Mouse (Mus musculus): ENCODE measurements at regions not wholly inside any gene's neighbourhood (a gene's known extent, or its start where the extent isn't known, plus 50 kb on each side); places are given as distances from the start of the nearest gene placed in this dataset.

GRCm38 (mm10) chr3:143527982-143528381, 646.2 kb upstream of the Pkn2 start:
- H3K9ac ChIP-seq (ENCODE audit: low read length) = no peak overlapping the region
- H3K27ac ChIP-seq (ENCODE audit: low read length) = no peak overlapping the region
- H3K27me3 ChIP-seq (ENCODE audit: control insufficient read depth, insufficient read depth, low read length) = no peaks in the 10 kb centered on the region
- no peak for ATAC-seq (replicated peaks; ENCODE audit: extremely low read depth, insufficient read depth, low FRiP score)
- no peaks in the 10 kb centered on the region for H3K9me3 ChIP-seq (replicated peaks; ENCODE audit: control insufficient read depth, low read length)
- H3K4me1 ChIP-seq (ENCODE audit: control insufficient read depth, insufficient read depth, low read length) = no peaks in the 10 kb centered on the region
- no peak overlapping the region for H3K4me2 ChIP-seq (ENCODE audit: low read depth, low read length)
- no peaks in the 10 kb centered on the region for H3K36me3 ChIP-seq (ENCODE audit: control insufficient read depth, insufficient read depth)
- no peak overlapping the region for H3K4me3 ChIP-seq (ENCODE audit: low read length)
- 57% methylated on average over 4 of the region's 4 CpGs for WGBS

GRCm38 (mm10) chr3:143527274-143527673, 645.5 kb upstream of the Pkn2 start:
- Histone ChIP-seq H3K9me3 (replicated peaks; ENCODE audit: control insufficient read depth, low read length) (no peaks in the 10 kb centered on the region), H3K4me3 (ENCODE audit: low read length) (no peak overlapping the region), H3K27ac (ENCODE audit: low read length) (no peak overlapping the region), H3K27me3 (ENCODE audit: control insufficient read depth, insufficient read depth, low read length) (no peaks in the 10 kb centered on the region), H3K4me2 (ENCODE audit: low read depth, low read length) (no peak overlapping the region), H3K36me3 (ENCODE audit: control insufficient read depth, insufficient read depth) (no peaks in the 10 kb centered on the region), H3K9ac (ENCODE audit: low read length) (no peak overlapping the region), H3K4me1 (ENCODE audit: control insufficient read depth, insufficient read depth, low read length) (no peaks in the 10 kb centered on the region)
- ATAC-seq (replicated peaks; ENCODE audit: extremely low read depth, insufficient read depth, low FRiP score) = no peak

GRCm38 (mm10) chr3:143512517-143513249, 630.9 kb upstream of the Pkn2 start:
- Histone ChIP-seq H3K27me3 (ENCODE audit: control insufficient read depth, insufficient read depth, low read length) (no peaks in the 10 kb centered on the region), H3K4me3 (ENCODE audit: low read length) (no peak overlapping the region), H3K9ac (ENCODE audit: low read length) (no peak overlapping the region), H3K27ac (ENCODE audit: low read length) (no peak overlapping the region), H3K4me1 (ENCODE audit: control insufficient read depth, insufficient read depth, low read length) (no peaks in the 10 kb centered on the region; the same call in 1 of the 2 replicates), H3K4me2 (ENCODE audit: low read depth, low read length) (no peak overlapping the region), H3K9me3 (replicated peaks; ENCODE audit: control insufficient read depth, low read length) (no peaks in the 10 kb centered on the region), H3K36me3 (ENCODE audit: control insufficient read depth, insufficient read depth) (no peaks in the 10 kb centered on the region)
- ATAC-seq (replicated peaks; ENCODE audit: extremely low read depth, insufficient read depth, low FRiP score) = no peak
- 74% methylated on average over 6 of the region's 6 CpGs for WGBS

GRCm38 (mm10) chr3:143509531-143509930, 627.7 kb upstream of the Pkn2 start:
- no peak overlapping the region for H3K9ac ChIP-seq (ENCODE audit: low read length)
- H3K27ac ChIP-seq (ENCODE audit: low read length) = no peak overlapping the region
- ATAC-seq (replicated peaks; ENCODE audit: extremely low read depth, insufficient read depth, low FRiP score) = no peak
- H3K9me3 ChIP-seq (replicated peaks; ENCODE audit: control insufficient read depth, low read length) = no peaks in the 10 kb centered on the region
- no peaks in the 10 kb centered on the region for H3K36me3 ChIP-seq (ENCODE audit: control insufficient read depth, insufficient read depth)
- H3K4me3 ChIP-seq (ENCODE audit: low read length) = no peak overlapping the region
- WGBS = 27% methylated on average over 5 of the region's 5 CpGs
- H3K4me1 ChIP-seq (ENCODE audit: control insufficient read depth, insufficient read depth, low read length) = no peaks in the 10 kb centered on the region; the same call in 1 of the 2 replicates
- no peak overlapping the region for H3K4me2 ChIP-seq (ENCODE audit: low read depth, low read length)
- H3K27me3 ChIP-seq (ENCODE audit: control insufficient read depth, insufficient read depth, low read length) = no peaks in the 10 kb centered on the region

GRCm38 (mm10) chr3:143508280-143508679, 626.5 kb upstream of the Pkn2 start:
- H3K27ac ChIP-seq (ENCODE audit: low read length) = no peak overlapping the region
- H3K9me3 ChIP-seq (replicated peaks; ENCODE audit: control insufficient read depth, low read length) = no peaks in the 10 kb centered on the region
- H3K9ac ChIP-seq (ENCODE audit: low read length) = no peak overlapping the region
- 68% methylated on average over 1 of the region's 1 CpGs for WGBS
- no peaks in the 10 kb centered on the region for H3K27me3 ChIP-seq (ENCODE audit: control insufficient read depth, insufficient read depth, low read length)
- H3K4me2 ChIP-seq (ENCODE audit: low read depth, low read length) = no peak overlapping the region
- H3K36me3 ChIP-seq (ENCODE audit: control insufficient read depth, insufficient read depth) = no peaks in the 10 kb centered on the region
- no peak for ATAC-seq (replicated peaks; ENCODE audit: extremely low read depth, insufficient read depth, low FRiP score)
- H3K4me1 ChIP-seq (ENCODE audit: control insufficient read depth, insufficient read depth, low read length) = no peaks in the 10 kb centered on the region; the same call in 1 of the 2 replicates
- no peak overlapping the region for H3K4me3 ChIP-seq (ENCODE audit: low read length)

GRCm38 (mm10) chr3:143501017-143501416, 619.2 kb upstream of the Pkn2 start:
- no peak for ATAC-seq (replicated peaks; ENCODE audit: extremely low read depth, insufficient read depth, low FRiP score)

GRCm38 (mm10) chr3:143495389-143495788, 613.6 kb upstream of the Pkn2 start:
- no peak overlapping the region for H3K27ac ChIP-seq (ENCODE audit: low read length)

More at GRCm38 (mm10) chr3:143501017-143501416, 619.2 kb upstream of the Pkn2 start:
- Histone ChIP-seq H3K9me3 (replicated peaks; ENCODE audit: control insufficient read depth, low read length) (no peaks in the 10 kb centered on the region), H3K27ac (ENCODE audit: low read length) (no peak overlapping the region), H3K4me3 (ENCODE audit: low read length) (no peak overlapping the region), H3K9ac (ENCODE audit: low read length) (no peak overlapping the region), H3K4me1 (ENCODE audit: control insufficient read depth, insufficient read depth, low read length) (no peaks in the 10 kb centered on the region), H3K27me3 (ENCODE audit: control insufficient read depth, insufficient read depth, low read length) (no peaks in the 10 kb centered on the region), H3K36me3 (ENCODE audit: control insufficient read depth, insufficient read depth) (no peaks in the 10 kb centered on the region), H3K4me2 (ENCODE audit: low read depth, low read length) (no peak overlapping the region)
- WGBS = 34% methylated on average over 2 of the region's 2 CpGs

GRCm38 (mm10) chr3:143477916-143478610, 596.3 kb upstream of the Pkn2 start:
- WGBS = 65% methylated on average over 8 of the region's 8 CpGs
- Histone ChIP-seq H3K27ac (ENCODE audit: low read length) (no peak overlapping the region), H3K9ac (ENCODE audit: low read length) (no peak overlapping the region), H3K27me3 (ENCODE audit: control insufficient read depth, insufficient read depth, low read length) (no peaks in the 10 kb centered on the region), H3K4me3 (ENCODE audit: low read length) (no peak overlapping the region), H3K9me3 (replicated peaks; ENCODE audit: control insufficient read depth, low read length) (no peaks in the 10 kb centered on the region), H3K4me2 (ENCODE audit: low read depth, low read length) (no peak overlapping the region), H3K36me3 (ENCODE audit: control insufficient read depth, insufficient read depth) (no peaks in the 10 kb centered on the region), H3K4me1 (ENCODE audit: control insufficient read depth, insufficient read depth, low read length) (no peaks in the 10 kb centered on the region)
- ATAC-seq (replicated peaks; ENCODE audit: extremely low read depth, insufficient read depth, low FRiP score) = no peak

More at GRCm38 (mm10) chr3:143495389-143495788, 613.6 kb upstream of the Pkn2 start:
- no peaks in the 10 kb centered on the region for H3K9me3 ChIP-seq (replicated peaks; ENCODE audit: control insufficient read depth, low read length)
- 89% methylated on average over 4 of the region's 4 CpGs for WGBS
- no peak overlapping the region for H3K4me3 ChIP-seq (ENCODE audit: low read length)
- H3K9ac ChIP-seq (ENCODE audit: low read length) = no peak overlapping the region
- no peaks in the 10 kb centered on the region for H3K4me1 ChIP-seq (ENCODE audit: control insufficient read depth, insufficient read depth, low read length)
- no peaks in the 10 kb centered on the region for H3K36me3 ChIP-seq (ENCODE audit: control insufficient read depth, insufficient read depth)
- no peak for ATAC-seq (replicated peaks; ENCODE audit: extremely low read depth, insufficient read depth, low FRiP score)
- no peak overlapping the region for H3K4me2 ChIP-seq (ENCODE audit: low read depth, low read length)
- H3K27me3 ChIP-seq (ENCODE audit: control insufficient read depth, insufficient read depth, low read length) = no peaks in the 10 kb centered on the region

- Histone ChIP-seq H3K9me3 (replicated peaks; ENCODE audit: control insufficient read depth, low read length) (no peaks in the 10 kb centered on the region), H3K27me3 (ENCODE audit: control insufficient read depth, insufficient read depth, low read length) (no peaks in the 10 kb centered on the region), H3K4me2 (ENCODE audit: low read depth, low read length) (no peak overlapping the region), H3K4me1 (ENCODE audit: control insufficient read depth, insufficient read depth, low read length) (no peaks in the 10 kb centered on the region), H3K27ac (ENCODE audit: low read length) (no peak overlapping the region), H3K9ac (ENCODE audit: low read length) (no peak overlapping the region), H3K36me3 (ENCODE audit: control insufficient read depth, insufficient read depth) (no peaks in the 10 kb centered on the region), H3K4me3 (ENCODE audit: low read length) (no peak overlapping the region)
- ATAC-seq (replicated peaks; ENCODE audit: extremely low read depth, insufficient read depth, low FRiP score) = no peak
- WGBS = 81% methylated on average over 5 of the region's 5 CpGs
These were observed 593.7 kb upstream of the Pkn2 start for GRCm38 (mm10) chr3:143475461-143475860.
